Mouse (Mus musculus): ENCODE results near the gene Ccdc114.

Ccdc114 gene

DNA sequence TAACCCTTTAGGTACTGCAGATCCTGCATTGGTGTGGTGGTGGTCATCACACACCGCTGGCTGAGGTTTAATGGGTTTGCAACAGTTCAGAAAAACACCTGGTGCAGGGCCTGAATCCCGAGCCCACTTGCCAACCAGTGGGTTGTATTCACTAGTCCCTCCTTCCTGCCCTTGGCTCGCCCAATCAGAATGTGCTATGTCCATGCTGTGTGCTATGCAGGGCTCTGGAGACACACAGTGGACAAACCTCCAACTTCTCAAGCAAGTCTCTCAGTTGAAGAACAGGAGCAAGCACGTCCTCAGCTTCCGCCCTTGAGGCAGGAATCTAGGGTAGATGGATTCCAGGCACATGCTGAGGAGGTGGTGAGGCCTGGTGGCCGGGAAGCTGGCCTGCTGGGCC, 50.6 kb downstream of the Ccdc114 start:
- no peak for DNase-seq (ENCODE audit: extremely low spot score, low read depth, low spot score)

GRCm38 (mm10) chr7:45981612-45982011, 57.7 kb downstream of the Ccdc114 start:
- DNase-seq (ENCODE audit: extremely low spot score, low read depth, low spot score) = no peak

GRCm38 (mm10) chr7:45986893-45987292, 63.0 kb downstream of the Ccdc114 start:
- no peak for DNase-seq (ENCODE audit: extremely low spot score, low read depth, low spot score)

DNA sequence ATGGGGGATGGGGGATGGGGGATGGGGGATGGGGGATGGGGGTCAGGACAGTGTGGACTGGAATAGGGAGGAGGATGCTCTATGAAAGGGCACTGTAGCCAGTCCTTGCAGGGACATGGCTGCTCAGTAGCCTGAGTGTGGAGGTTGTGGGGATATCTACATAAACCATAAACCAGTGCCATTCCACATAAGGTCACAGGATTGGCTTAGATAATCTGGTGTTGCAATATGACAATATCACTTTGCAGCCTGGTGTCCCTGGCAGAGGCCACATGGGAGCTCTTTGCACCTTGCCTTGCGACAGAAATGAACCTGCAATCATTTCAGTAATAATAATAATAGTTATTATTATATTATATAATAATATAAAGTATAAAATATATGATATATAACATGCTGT, 64.5 kb downstream of the Ccdc114 start:
- DNase-seq (ENCODE audit: extremely low spot score, low read depth, low spot score) = no peak

DNA sequence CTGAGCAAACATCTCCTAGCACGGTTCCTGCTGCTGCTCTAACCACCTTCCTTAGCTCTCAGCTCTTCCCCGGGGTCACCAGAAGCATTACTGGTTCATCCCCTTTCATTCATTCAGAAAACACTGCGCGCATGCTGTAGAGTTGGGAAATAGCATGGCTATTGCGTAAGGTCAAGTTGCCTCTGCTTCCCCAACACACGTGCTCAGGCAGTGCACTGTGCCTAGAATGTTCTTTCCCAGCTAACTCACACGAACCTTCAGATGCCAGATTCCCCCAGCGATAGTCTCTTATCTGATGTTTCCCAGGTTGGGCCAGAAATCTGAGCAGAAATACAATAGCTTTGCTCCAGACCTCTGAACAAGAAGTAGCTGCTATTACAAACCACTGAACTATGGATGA, 68.6 kb downstream of the Ccdc114 start:
- DNase-seq (ENCODE audit: extremely low spot score, low read depth, low spot score) = no peak

Measured in hindlimb bud, embryonic 11.5 days (tissue).